ENCODE assay signal across 8 mouse cellular contexts in the genomic region with DNA sequence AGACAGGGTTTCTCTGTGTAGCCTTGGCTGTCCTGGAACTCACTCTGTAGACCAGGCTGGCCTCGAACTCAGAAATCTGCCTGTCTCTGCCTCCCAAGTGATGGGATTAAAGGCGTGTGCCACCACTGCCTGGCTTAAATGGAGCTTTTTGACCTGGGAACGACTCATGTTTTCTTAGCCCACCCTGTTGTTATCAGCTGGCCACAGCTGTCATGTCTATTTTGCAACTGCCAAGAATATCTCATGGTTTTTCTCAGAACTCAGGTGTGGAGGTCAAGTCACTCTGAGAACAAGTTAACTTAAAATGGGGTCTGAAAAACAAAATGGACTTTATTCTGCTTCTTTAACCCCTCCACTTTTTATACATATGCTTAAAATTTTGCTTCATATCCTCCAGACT.
DNase-seq lines count a peak whose midpoint lies in the region; ATAC-seq and TF ChIP-seq lines count a peak whose summit lies in the region.
"Not testable (repeated sequence)": the region's sequence is repeated elsewhere in the genome, so short reads cannot be mapped to it uniquely, and the experiment has no call there.

No protein-coding gene starts in this region.

- not testable (repeated sequence) for TF ChIP-seq CTCF in MEL (IDR thresholded peaks at IDR 0.05 in 2 of 3, conservative IDR thresholded peaks at IDR 0.05 in 1 of 3; ENCODE audit: control insufficient read depth in 1 of 3, insufficient read depth in 1 of 3, low read depth in 2 of 3, low read length in 3 of 3, poor library complexity in 1 of 3, severe bottlenecking in 1 of 3); thymus, adult 2 months (IDR thresholded peaks at IDR 0.05; ENCODE audit: borderline replicate concordance, control insufficient read depth, extremely low read depth, insufficient read depth, low read length, poor library complexity)

- not testable (repeated sequence) for H3K4me1 ChIP-seq in MEL (ENCODE audit: control insufficient read depth in 1 of 2, insufficient read depth in 2 of 2, low read length in 2 of 2); heart, embryonic 12.5 days (replicated peaks); intestine, embryonic 14.5 days (replicated peaks; ENCODE audit: control insufficient read depth, insufficient read depth, low read length); lung, embryonic 15.5 days; thymus, adult 2 months (replicated peaks; ENCODE audit: control insufficient read depth, insufficient read depth, low read length)
- peaks cover 16% of the 10 kb centered on the region; the same call in 1 of the 2 replicates for H3K4me1 ChIP-seq in liver, embryonic 11.5 days (replicated peaks; ENCODE audit: control insufficient read depth, insufficient read depth, low read length)

- H3K27me3 ChIP-seq in MEL (ENCODE audit: control insufficient read depth in 1 of 2, insufficient read depth in 2 of 2, low read length in 2 of 2); heart, embryonic 12.5 days (replicated peaks); intestine, embryonic 14.5 days (replicated peaks; ENCODE audit: control insufficient read depth, insufficient read depth, low read length); liver, embryonic 11.5 days (replicated peaks; ENCODE audit: control insufficient read depth, insufficient read depth, low read length); lung, embryonic 15.5 days; thymus, adult 2 months (ENCODE audit: control insufficient read depth, insufficient read depth, low read length): not testable (repeated sequence)

- peak; percentile 73 for DNase-seq in MEL (ENCODE audit: low read depth, low spot score)
- DNase-seq in intestine, embryonic 14.5 days (ENCODE audit: low spot score); liver, embryonic 11.5 days (ENCODE audit: low spot score); thymus, adult 2 months: not testable (repeated sequence)
- DNase-seq in spleen, adult 12 weeks (ENCODE audit: low spot score): peak; percentile 42

- TF ChIP-seq EP300 in MEL (IDR thresholded peaks at IDR 0.05; ENCODE audit: low read depth in 1 of 2, low read length in 2 of 2): peak; percentile 67 to 81

- H3K36me3 ChIP-seq in MEL (ENCODE audit: control insufficient read depth in 1 of 2, insufficient read depth in 2 of 2, low read length in 2 of 2); heart, embryonic 12.5 days; intestine, embryonic 14.5 days (ENCODE audit: control insufficient read depth, insufficient read depth, low read length); liver, embryonic 11.5 days (ENCODE audit: control insufficient read depth, insufficient read depth, low read length); lung, embryonic 15.5 days; thymus, adult 2 months (ENCODE audit: control insufficient read depth, insufficient read depth, low read length): not testable (repeated sequence)

- not testable (repeated sequence) for H3K4me2 ChIP-seq in heart, embryonic 12.5 days
- H3K4me2 ChIP-seq in intestine, embryonic 14.5 days (ENCODE audit: low read length): peak overlapping the region; percentile 46; the same call in 1 of the 2 replicates
- peak overlapping the region; percentile 64 for H3K4me2 ChIP-seq in liver, embryonic 11.5 days
- peak overlapping the region; percentile 42 for H3K4me2 ChIP-seq in lung, embryonic 15.5 days

- H3K4me3 ChIP-seq in MEL (ENCODE audit: control insufficient read depth in 1 of 2, insufficient read depth in 1 of 2, low read depth in 2 of 2, low read length in 2 of 2): peak overlapping the region; percentile 66 to 97
- not testable (repeated sequence) for H3K4me3 ChIP-seq in heart, embryonic 12.5 days; liver, embryonic 11.5 days (ENCODE audit: low read depth, low read length); lung, embryonic 15.5 days; thymus, adult 2 months (ENCODE audit: control insufficient read depth, insufficient read depth, low read length)
- H3K4me3 ChIP-seq in intestine, embryonic 14.5 days (ENCODE audit: low read depth, low read length): 0 out of 2 replicates have a peak overlapping the region, but pooled peaks have one; percentile 15

- WGBS in heart, embryonic 12.5 days: 47% methylated on average over 3 of the region's 3 CpGs
- 67% methylated on average over 3 of the region's 3 CpGs for WGBS in intestine, embryonic 14.5 days
- 33% methylated on average over 3 of the region's 3 CpGs for WGBS in liver, embryonic 11.5 days
- 53% methylated on average over 3 of the region's 3 CpGs for WGBS in lung, embryonic 15.5 days
- 36% methylated on average over 3 of the region's 3 CpGs for WGBS in thymus, adult 2 months

- peak; percentile 57 for ATAC-seq in common myeloid progenitor, adult 5-6 weeks (replicated peaks; ENCODE audit: low read depth, poor library complexity, severe bottlenecking)
- peak; percentile 88 for ATAC-seq in heart, embryonic 12.5 days (ENCODE audit: insufficient number of reproducible peaks, low FRiP score)
- not testable (repeated sequence) for ATAC-seq in intestine, embryonic 14.5 days (replicated peaks; ENCODE audit: low FRiP score, low TSS enrichment, low read depth); lung, embryonic 15.5 days (ENCODE audit: borderline replicate concordance, extremely low read depth, low FRiP score, low TSS enrichment)
- peak; percentile 89 for ATAC-seq in liver, embryonic 11.5 days (replicated peaks; ENCODE audit: low FRiP score)

- peak overlapping the region; percentile 66 for H3K9ac ChIP-seq in MEL (ENCODE audit: control insufficient read depth, low read depth, low read length, poor library complexity, severe bottlenecking)
- not testable (repeated sequence) for H3K9ac ChIP-seq in heart, embryonic 12.5 days; intestine, embryonic 14.5 days (ENCODE audit: low read length); liver, embryonic 11.5 days (ENCODE audit: low read depth, low read length); lung, embryonic 15.5 days

- not testable (repeated sequence) for TF ChIP-seq RAD21 in MEL (IDR thresholded peaks at IDR 0.05; ENCODE audit: low read depth, low read length)

- H3K9me3 ChIP-seq in MEL (replicated peaks; ENCODE audit: insufficient read depth, low read length); heart, embryonic 12.5 days (replicated peaks); intestine, embryonic 14.5 days (ENCODE audit: control insufficient read depth, low read length); liver, embryonic 11.5 days (ENCODE audit: control insufficient read depth, low read length); lung, embryonic 15.5 days: not testable (repeated sequence)

- TF ChIP-seq POLR2A in MEL (IDR thresholded peaks at IDR 0.05; ENCODE audit: control insufficient read depth in 1 of 2, insufficient read depth in 1 of 2, low read depth in 1 of 2, low read length in 2 of 2, poor library complexity in 1 of 2); thymus, adult 2 months (IDR thresholded peaks at IDR 0.05; ENCODE audit: control insufficient read depth, extremely low read depth, insufficient read depth, low read length, poor library complexity): not testable (repeated sequence)

- not testable (repeated sequence) for H3K79me2 ChIP-seq in MEL (ENCODE audit: control insufficient read depth, insufficient read depth, low read length, poor library complexity)

- peak overlapping the region; percentile 71 for H3K27ac ChIP-seq in MEL (ENCODE audit: control insufficient read depth, low read depth, low read length)
- H3K27ac ChIP-seq in heart, embryonic 12.5 days (ENCODE audit: poor library complexity, severe bottlenecking); lung, embryonic 15.5 days: not testable (repeated sequence)
- H3K27ac ChIP-seq in intestine, embryonic 14.5 days (ENCODE audit: low read depth): 0 out of 2 replicates have a peak overlapping the region, but pooled peaks have one; percentile 18
- H3K27ac ChIP-seq in liver, embryonic 11.5 days (ENCODE audit: low read depth, low read length): peak overlapping the region; percentile 81
- H3K27ac ChIP-seq in thymus, adult 2 months (ENCODE audit: control insufficient read depth, insufficient read depth, low read length): peak overlapping the region; percentile 62

TF ChIP-seq in MEL, 35 proteins besides CTCF, POLR2A, EP300 and RAD21:
- TF ChIP-seq MYB (IDR thresholded peaks at IDR 0.05; ENCODE audit: low read depth, low read length) (0 out of 2 replicates have a peak, but pooled peaks have one; percentile 21), GATA1 (IDR thresholded peaks at IDR 0.05; ENCODE audit: low read depth, low read length) (peak; percentile 74), ZNF384 (IDR thresholded peaks at IDR 0.05; ENCODE audit: low read depth, low read length) (peak; percentile 40; the same call in 1 of the 2 replicates), TAL1 (IDR thresholded peaks at IDR 0.05; ENCODE audit: low read length) (peak; percentile 86), TCF12 (IDR thresholded peaks at IDR 0.05; ENCODE audit: low read depth, low read length) (peak; percentile 83), MYC (IDR thresholded peaks at IDR 0.05; ENCODE audit: low read depth, low read length) (0 out of 2 replicates have a peak, but pooled peaks have one; percentile 19), MEF2A (IDR thresholded peaks at IDR 0.05; ENCODE audit: extremely low read depth, insufficient replicate concordance, low read depth, low read length, poor library complexity, severe bottlenecking) (0 out of 2 replicates have a peak, but pooled peaks have one; percentile 69), BHLHE40 (IDR thresholded peaks at IDR 0.05; ENCODE audit: borderline replicate concordance, low read depth, low read length) (peak; percentile 63; the same call in 1 of the 2 replicates), ETS1 (IDR thresholded peaks at IDR 0.05; ENCODE audit: low read depth, low read length) (peak; percentile 89), SIN3A (IDR thresholded peaks at IDR 0.05; ENCODE audit: low read length) (peak; percentile 69; the same call in 1 of the 2 replicates), TBP (IDR thresholded peaks at IDR 0.05; ENCODE audit: low read depth, low read length) (0 out of 2 replicates have a peak, but pooled peaks have one; percentile 66), RCOR1 (IDR thresholded peaks at IDR 0.05; ENCODE audit: low read depth, low read length) (0 out of 2 replicates have a peak, but pooled peaks have one; percentile 40)
